Mouse (Mus musculus): Measurements from ENCODE around the gene Myo9b. TPM values are rescaled to one million over a fixed set of nuclear protein-coding genes. Genes with fewer than 3 reads are reported as not detected.

The Myo9b gene
- polyA plus RNA-seq, 1 experiment from 2014 or later, result 28.8 TPM

DNA sequence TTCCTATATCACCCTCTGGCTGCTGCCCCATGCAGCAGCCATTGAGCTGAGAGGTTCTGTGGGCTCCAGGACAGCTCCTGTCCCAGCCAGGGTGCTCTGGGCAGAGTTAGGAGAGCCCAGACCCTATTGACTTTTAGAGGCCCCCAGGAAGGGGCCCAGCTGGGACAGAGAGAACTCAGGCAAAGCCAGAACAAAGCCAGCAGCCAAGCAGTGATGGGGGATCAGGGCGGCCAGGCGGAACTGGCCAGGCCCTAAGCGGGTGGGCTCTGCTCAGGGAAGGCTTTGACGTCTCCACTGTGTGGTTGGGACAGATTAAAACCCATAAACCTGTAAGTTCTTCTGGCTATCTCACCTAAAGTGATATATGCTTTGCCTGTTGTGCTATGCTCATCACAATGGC is 106.5 kb downstream of the Myo9b start:
- peak overlapping the region; percentile 84 for H3K4me3 ChIP-seq (replicated peaks)
- H3K9ac ChIP-seq (replicated peaks), result peak overlapping the region; percentile 40; the same call in 1 of the 2 replicates
- peaks cover 11% of the 10 kb centered on the region; the same call in 1 of the 2 replicates for H3K27me3 ChIP-seq
- ATAC-seq (ENCODE audit: insufficient number of reproducible peaks, insufficient read depth, low FRiP score, low TSS enrichment, low read depth), result no peak
- peaks cover 30% of the 10 kb centered on the region for H3K36me3 ChIP-seq
- H3K27ac ChIP-seq, result no peak overlapping the region
- peak overlapping the region; percentile 98 for H3K4me2 ChIP-seq
- peaks cover 58% of the 10 kb centered on the region for H3K4me1 ChIP-seq (replicated peaks)
- 70% methylated on average over 4 of the region's 4 CpGs for WGBS
- no peaks in the 10 kb centered on the region for H3K9me3 ChIP-seq

DNA sequence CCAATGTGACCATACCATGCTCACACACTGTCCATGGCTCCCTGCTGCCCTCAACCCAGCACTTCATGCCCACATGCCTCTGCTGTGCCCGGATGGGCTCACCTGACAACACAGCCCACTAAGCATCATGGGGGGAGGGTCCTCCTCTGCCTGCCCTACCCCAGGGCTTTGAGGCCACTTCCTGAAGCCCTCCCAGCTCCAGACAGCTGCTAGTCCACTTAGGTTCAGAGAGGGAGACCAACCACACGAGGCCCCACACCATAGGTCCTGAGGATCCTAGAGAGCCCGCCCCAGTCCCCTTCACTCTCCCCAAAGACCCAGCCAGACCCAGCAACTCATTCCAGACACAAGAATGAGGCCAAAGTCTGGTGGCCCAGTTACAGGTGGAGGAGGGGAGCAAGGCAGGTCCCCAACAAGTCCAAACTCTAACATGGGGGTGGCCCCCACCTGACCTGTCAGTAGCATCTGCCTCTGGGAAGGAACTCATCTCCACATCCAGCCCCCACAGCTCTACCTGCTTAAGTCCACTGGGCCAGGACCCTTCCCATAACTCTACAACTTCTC is 107.1 kb downstream of the Myo9b start:
- H3K27ac ChIP-seq, result no peak overlapping the region

DNA sequence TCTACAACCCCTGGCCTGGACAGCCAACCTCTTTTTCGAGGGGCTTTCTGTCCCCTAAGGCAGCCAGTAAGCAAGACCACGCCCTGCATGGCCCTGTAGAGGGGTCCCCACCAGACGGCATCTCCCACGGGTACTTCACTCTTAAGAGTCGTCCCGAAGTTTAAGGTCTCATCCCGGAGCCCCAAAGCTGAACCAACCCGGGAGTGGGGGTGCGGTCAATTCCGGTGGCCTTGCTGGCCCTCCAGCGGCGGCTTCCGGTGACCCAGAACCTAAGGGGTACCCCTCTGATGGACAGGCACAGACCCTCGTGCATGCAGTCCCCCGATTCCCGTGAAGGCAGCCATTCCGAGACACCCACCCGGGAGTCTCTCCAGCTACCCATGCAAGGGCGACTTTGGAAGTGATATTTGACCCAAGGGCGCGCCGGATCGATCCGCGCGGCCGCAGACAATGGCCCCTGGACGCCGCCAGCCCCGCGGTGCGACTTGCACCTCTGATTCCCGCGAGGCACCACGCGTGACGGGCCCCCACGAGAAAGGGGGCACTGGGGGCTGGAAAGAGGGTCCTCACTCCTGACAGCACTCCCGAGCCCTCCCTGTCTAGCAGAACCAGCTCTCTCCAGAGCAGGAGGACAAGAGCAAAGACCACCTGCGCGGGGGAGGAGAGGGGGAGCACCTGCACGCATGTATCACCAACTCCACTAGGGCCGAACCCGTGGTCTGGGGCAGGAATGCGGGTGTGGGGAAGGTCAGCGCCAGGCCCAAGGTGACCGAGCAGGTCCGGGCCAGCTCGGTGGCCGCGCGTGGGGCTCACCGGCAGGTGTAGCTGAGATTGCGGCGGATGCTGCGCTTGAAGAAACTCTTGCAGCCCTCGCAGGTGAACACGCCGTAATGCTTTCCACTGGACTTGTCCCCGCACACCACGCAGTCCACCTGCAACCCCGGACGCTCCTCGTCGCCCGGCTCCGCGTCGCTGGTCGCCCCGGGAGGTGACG is 108.0 kb downstream of the Myo9b start:
- Histone ChIP-seq H3K4me1 (replicated peaks) (peaks cover 55% of the 10 kb centered on the region), H3K9ac (replicated peaks) (peak overlapping the region; percentile 84), H3K27me3 (peaks cover 11% of the 10 kb centered on the region; the same call in 1 of the 2 replicates), H3K27ac (peak overlapping the region; percentile 91; the same call in 1 of the 2 replicates), H3K9me3 (no peaks in the 10 kb centered on the region; the same call in 1 of the 2 replicates), H3K36me3 (peaks cover 18% of the 10 kb centered on the region), H3K4me3 (replicated peaks) (peak overlapping the region; percentile 84), H3K4me2 (peak overlapping the region; percentile 98)
- ATAC-seq (ENCODE audit: insufficient number of reproducible peaks, insufficient read depth, low FRiP score, low TSS enrichment, low read depth), result no peak
- 2% methylated on average over 72 of the region's 72 CpGs for WGBS

More for the DNA sequence above, 107.1 kb downstream of the Myo9b start:
- peaks cover 11% of the 10 kb centered on the region; the same call in 1 of the 2 replicates for H3K27me3 ChIP-seq
- H3K4me3 ChIP-seq (replicated peaks), result peak overlapping the region; percentile 84
- ATAC-seq (ENCODE audit: insufficient number of reproducible peaks, insufficient read depth, low FRiP score, low TSS enrichment, low read depth), result no peak
- peaks cover 24% of the 10 kb centered on the region for H3K36me3 ChIP-seq
- H3K4me1 ChIP-seq (replicated peaks), result peaks cover 58% of the 10 kb centered on the region
- peak overlapping the region; percentile 84 for H3K9ac ChIP-seq (replicated peaks)
- no peaks in the 10 kb centered on the region; the same call in 1 of the 2 replicates for H3K9me3 ChIP-seq
- WGBS, result 30% methylated on average over 3 of the region's 3 CpGs
- H3K4me2 ChIP-seq, result peak overlapping the region; percentile 98

DNA sequence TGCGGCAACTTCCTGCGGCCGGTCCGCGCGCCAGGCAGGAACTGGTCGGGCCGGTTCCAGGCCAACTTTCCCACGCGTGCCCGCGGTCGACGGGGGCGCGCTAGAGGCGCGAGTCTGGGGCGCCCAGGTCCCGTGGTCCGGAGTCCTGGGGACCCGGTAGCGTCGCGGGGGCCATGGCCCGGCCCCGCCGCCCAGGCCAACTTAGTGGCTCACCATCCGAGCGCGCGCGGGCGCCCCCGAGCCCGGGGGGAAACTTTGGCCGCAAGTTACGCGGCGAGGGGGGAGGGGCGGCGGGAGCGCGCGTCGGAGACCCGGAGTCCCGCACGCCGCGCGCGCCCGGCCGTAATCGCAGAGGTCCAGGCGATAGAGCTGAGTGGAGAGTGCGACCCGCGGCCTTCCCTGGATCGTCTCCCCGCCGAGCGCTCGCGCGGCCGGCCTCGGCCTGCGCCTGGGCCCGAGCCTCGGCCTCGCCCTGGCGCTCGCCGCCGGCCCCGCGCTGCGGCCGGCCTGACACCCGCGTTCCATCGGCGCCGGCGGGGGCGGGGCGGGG is 109.0 kb downstream of the Myo9b start, which contains the start of gene Nr2f6:
TSS of gene Nr2f6 (minus strand) at position 540 of the 550 bp plus-strand sequence.
- ATAC-seq (ENCODE audit: insufficient number of reproducible peaks, insufficient read depth, low FRiP score, low TSS enrichment, low read depth), result peak; percentile 52
- Histone ChIP-seq H3K36me3 (peaks cover 18% of the 10 kb centered on the region), H3K9ac (replicated peaks) (peak within 1 kb of the TSS; percentile 84), H3K4me1 (replicated peaks) (peaks cover 45% of the 10 kb centered on the region), H3K27ac (peak within 1 kb of the TSS; percentile 93), H3K4me2 (peak within 1 kb of the TSS; percentile 98), H3K4me3 (replicated peaks) (peak within 1 kb of the TSS; percentile 84), H3K9me3 (no peaks in the 10 kb centered on the region; the same call in 1 of the 2 replicates), H3K27me3 (peaks cover 11% of the 10 kb centered on the region; the same call in 1 of the 2 replicates)
- WGBS, result under 1% methylated on average over 78 of the region's 89 CpGs

DNA sequence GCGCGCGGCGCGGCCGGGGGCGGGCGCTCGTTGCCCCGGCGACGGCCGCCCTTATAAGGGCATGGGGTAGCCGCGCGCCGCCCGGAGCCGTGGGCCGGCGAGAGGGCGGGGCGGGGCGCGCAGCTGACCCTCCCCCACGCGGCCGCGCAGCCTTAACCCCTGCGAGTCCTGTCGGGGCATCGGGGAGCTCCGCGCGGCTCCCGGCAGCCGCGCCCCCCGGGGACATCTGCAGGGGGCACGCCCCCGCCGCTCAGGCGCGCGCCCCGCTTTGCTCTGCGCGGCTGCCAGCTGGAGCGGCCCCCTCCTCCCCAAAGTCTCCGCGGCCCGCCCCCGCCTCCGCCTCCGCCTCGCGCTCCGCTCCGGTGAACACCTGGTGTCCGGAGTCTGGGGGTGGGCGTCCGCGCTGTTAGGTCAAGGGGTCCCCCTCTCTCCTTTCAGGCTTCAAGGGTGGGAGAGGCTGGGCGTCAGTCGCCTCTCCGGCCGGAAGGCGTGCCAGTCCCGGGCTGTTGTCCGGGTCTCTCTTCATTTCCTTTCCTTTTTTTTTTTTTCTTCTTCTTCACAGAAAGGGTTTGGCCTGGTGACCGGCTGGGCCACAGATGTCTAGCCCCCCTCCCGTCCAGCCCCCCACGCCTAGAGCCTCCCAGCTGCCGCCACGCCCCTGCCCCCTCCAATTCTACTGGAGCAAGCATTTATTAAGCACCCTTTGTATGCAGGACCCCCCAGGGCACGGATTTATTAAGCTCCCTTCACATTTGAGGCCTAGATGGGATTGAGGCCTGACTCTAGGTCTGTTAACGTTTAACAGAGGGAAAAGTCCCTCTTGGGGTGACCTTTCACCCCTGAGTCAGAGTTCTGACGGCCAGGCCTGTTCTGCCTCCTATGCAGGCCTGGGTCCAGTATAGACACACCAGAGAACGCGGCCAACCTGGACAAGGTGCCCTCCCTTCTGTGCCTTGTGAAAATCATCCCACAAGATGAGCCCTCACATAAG is 109.8 kb downstream of the Myo9b start:
- H3K4me3 ChIP-seq (replicated peaks), result peak overlapping the region; percentile 84
- no peaks in the 10 kb centered on the region; the same call in 1 of the 2 replicates for H3K9me3 ChIP-seq
- H3K4me1 ChIP-seq (replicated peaks), result peaks cover 38% of the 10 kb centered on the region
- H3K36me3 ChIP-seq, result peaks cover 16% of the 10 kb centered on the region
- peak overlapping the region; percentile 93 for H3K27ac ChIP-seq
- 2% methylated on average over 60 of the region's 80 CpGs for WGBS
- peaks cover 6% of the 10 kb centered on the region; the same call in 1 of the 2 replicates for H3K27me3 ChIP-seq
- peak overlapping the region; percentile 98 for H3K4me2 ChIP-seq
- peak overlapping the region; percentile 84 for H3K9ac ChIP-seq (replicated peaks)
- peak; percentile 81 for ATAC-seq (ENCODE audit: insufficient number of reproducible peaks, insufficient read depth, low FRiP score, low TSS enrichment, low read depth)

DNA sequence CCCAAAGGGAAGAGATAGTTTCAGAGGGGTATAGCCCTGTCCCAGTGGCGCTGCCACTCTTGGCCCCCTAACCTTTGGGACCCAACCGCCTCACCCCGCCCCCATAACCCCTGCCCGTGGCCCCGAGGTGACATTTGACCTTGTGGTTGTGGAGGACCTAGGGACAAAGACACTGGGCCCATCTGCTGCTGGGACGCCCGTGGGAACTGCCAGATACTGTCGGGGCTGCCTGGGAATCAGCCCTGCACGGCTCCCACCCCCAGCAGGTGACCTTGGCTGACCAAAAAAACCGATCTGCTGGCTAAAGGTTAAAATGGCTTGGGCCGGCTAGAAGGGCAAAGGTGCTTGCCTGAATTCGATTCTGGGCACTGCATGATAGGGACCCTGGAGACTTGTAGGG is 110.9 kb downstream of the Myo9b start:
- no peaks in the 10 kb centered on the region; the same call in 1 of the 2 replicates for H3K9me3 ChIP-seq
- no peaks in the 10 kb centered on the region; the same call in 1 of the 2 replicates for H3K27me3 ChIP-seq
- ATAC-seq (ENCODE audit: insufficient number of reproducible peaks, insufficient read depth, low FRiP score, low TSS enrichment, low read depth), result no peak
- peak overlapping the region; percentile 93 for H3K27ac ChIP-seq
- H3K4me3 ChIP-seq (replicated peaks), result no peak overlapping the region
- H3K4me2 ChIP-seq, result no peak overlapping the region
- WGBS, result 30% methylated on average over 12 of the region's 12 CpGs
- H3K36me3 ChIP-seq, result 0 out of 2 replicates have a peak, but pooled peaks cover 5% of the 10 kb centered on the region
- peak overlapping the region; percentile 31; the same call in 1 of the 2 replicates for H3K9ac ChIP-seq (replicated peaks)
- peaks cover 38% of the 10 kb centered on the region for H3K4me1 ChIP-seq (replicated peaks)

DNA sequence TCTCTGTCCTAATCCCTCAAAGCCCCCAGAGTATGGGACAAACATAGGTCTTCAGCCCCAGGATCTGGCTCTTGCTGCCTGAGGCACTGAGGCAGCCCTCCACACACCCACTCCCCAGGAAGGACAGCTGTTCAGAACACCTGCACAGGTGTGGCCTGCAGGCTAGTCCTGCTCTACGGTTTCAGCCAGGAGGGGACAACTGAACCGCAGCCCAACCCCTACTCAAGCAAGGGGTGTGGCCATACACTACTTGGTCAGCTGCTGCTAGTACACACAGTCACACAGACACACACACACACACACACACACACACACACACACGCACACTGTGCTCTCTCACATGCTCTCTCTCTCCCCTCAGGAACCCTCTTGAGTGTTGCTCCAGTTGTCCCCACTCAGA is 111.3 kb downstream of the Myo9b start:
- H3K4me1 ChIP-seq (replicated peaks), result peaks cover 36% of the 10 kb centered on the region
- no peak overlapping the region for H3K4me2 ChIP-seq
- no peaks in the 10 kb centered on the region; the same call in 1 of the 2 replicates for H3K9me3 ChIP-seq
- H3K27ac ChIP-seq, result no peak overlapping the region
- no peak overlapping the region for H3K4me3 ChIP-seq (replicated peaks)
- no peak for ATAC-seq (ENCODE audit: insufficient number of reproducible peaks, insufficient read depth, low FRiP score, low TSS enrichment, low read depth)
- H3K9ac ChIP-seq (replicated peaks), result 0 out of 2 replicates have a peak overlapping the region, but pooled peaks have one; percentile 31
- no peaks in the 10 kb centered on the region; the same call in 1 of the 2 replicates for H3K27me3 ChIP-seq
- WGBS, result 59% methylated on average over 3 of the region's 3 CpGs
- 0 out of 2 replicates have a peak, but pooled peaks cover under 1% of the 10 kb centered on the region for H3K36me3 ChIP-seq

DNA sequence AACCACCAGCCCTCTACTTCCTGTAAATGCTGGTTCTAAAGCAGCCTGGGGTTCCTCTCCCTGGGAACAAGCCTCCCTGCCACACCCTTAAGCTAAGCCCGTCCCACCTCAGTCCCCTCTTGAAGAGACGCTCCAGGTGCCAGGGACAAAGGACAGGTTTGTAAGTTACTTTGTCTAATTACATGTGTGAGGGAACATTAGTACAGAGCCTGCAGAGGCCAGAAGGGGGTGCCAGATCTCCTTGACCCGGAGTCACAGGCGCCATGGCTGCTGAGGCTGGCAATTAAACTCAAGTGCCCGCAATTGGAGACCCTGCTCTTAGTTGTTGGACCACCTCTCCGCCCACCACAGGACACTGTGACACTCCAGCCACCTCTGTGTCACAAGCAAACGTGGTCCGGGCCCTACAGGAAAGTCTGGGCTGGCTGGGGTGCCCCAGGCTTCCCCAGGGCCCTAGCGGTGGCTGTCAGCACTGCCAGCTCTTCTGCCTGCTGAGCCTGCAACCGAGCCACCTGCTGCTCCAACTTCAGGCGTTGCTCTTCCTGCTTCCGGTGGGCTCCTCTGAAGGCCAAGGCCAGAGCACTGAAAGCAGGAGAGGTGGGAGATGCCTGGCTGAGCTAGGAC is 112.8 kb downstream of the Myo9b start:
- WGBS, result 73% methylated on average over 12 of the region's 12 CpGs
- 0 out of 2 replicates have a peak overlapping the region, but pooled peaks have one; percentile 35 for H3K27ac ChIP-seq
- H3K4me1 ChIP-seq (replicated peaks), result peaks cover 21% of the 10 kb centered on the region
- no peaks in the 10 kb centered on the region; the same call in 1 of the 2 replicates for H3K27me3 ChIP-seq
- H3K9me3 ChIP-seq, result no peaks in the 10 kb centered on the region; the same call in 1 of the 2 replicates
- H3K36me3 ChIP-seq, result no peaks in the 10 kb centered on the region
- no peak for ATAC-seq (ENCODE audit: insufficient number of reproducible peaks, insufficient read depth, low FRiP score, low TSS enrichment, low read depth)
- no peak overlapping the region for H3K4me3 ChIP-seq (replicated peaks)
- H3K4me2 ChIP-seq, result no peak overlapping the region
- no peak overlapping the region for H3K9ac ChIP-seq (replicated peaks)

DNA sequence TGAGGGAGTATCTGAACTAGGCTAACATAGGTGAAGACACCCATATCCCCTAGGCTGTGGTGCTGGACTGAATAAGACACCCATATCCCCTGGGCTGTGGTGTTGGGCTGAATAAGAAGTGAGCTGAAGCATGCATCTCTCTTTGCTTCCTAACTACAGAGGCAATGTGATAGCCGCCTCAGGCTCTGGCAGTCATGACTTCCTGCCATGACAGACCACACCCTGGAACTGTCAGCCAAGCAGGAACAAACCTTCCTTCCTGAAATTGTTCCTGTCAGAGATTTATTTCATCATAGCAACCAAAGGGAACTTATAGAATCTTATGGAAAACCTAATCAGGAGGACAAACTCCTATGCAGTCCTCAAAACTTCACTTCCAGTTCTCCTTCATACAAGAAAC is 115.8 kb downstream of the Myo9b start:
- Histone ChIP-seq H3K36me3 (no peaks in the 10 kb centered on the region), H3K4me1 (replicated peaks) (peaks cover 7% of the 10 kb centered on the region), H3K4me2 (no peak overlapping the region), H3K4me3 (replicated peaks) (no peak overlapping the region), H3K27ac (no peak overlapping the region), H3K27me3 (no peaks in the 10 kb centered on the region), H3K9me3 (no peaks in the 10 kb centered on the region; the same call in 1 of the 2 replicates), H3K9ac (replicated peaks) (no peak overlapping the region)
- ATAC-seq (ENCODE audit: insufficient number of reproducible peaks, insufficient read depth, low FRiP score, low TSS enrichment, low read depth), result no peak
- 78% methylated on average over 1 of the region's 1 CpGs for WGBS
